Mouse (Mus musculus): Measurements from ENCODE around the gene Timm8a1. TPM values are rescaled to one million over a fixed set of nuclear protein-coding genes. Genes with fewer than 3 reads are reported as not detected.

Gene Timm8a1
- polyA plus RNA-seq (2015; fragmentation: Nextera tagmentation; extraction: Ambion mirVana) = 85.7 and 94.1 TPM in 2 replicates

DNA sequence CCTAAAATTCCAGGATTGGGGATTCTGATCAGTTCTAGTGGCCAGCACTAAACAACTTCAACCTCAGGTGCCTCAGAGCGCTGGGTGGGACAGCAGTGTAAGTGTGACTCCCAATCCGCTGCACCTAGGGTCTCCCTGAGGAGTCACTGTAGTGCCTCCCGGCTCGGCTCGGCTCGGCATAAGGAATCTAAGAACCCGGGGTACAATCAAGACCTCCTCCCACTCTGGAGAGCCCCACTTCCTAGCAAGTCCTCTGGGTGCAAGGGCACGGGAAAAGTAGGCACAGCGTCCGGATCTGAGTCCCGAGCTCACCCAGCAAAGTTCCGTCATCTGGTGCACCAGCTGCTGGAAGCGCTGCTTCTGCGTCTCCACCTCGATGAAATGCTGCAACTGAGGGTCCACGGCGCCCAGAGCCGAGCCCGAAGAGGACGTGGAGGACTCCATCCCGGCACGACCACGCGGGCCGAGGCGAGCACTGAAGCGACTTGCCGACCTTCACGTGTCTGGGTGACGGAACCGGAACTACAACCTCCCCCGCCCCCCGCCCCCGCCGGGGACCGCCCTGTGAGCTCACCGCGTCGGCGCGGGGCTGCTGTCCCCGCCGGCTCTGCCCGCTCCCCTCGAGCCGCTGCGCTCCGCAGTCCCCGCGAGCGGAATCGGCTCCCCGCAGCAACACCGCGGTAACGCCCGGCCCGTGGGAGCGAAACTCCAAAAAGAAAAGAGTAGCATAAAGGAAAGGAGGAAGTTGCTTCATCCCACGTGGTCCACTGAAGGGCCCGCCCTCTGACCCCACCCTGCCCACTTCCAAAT lies at the start of gene Timm8a1:
Gene Timm8a1 (minus strand): TSS at position 721 of the 810 bp plus-strand sequence.
- Histone ChIP-seq H3K4me3 (replicated peaks) (peak within 1 kb of the TSS; percentile 56), H3K4me1 (no peaks in the 10 kb centered on the region), H3K27ac (peak within 1 kb of the TSS; percentile 89), H3K9me3 (replicated peaks) (no peaks in the 10 kb centered on the region), H3K9ac (peak within 1 kb of the TSS; percentile 53), H3K4me2 (peak within 1 kb of the TSS; percentile 58), H3K36me3 (no peaks in the 10 kb centered on the region; the same call in 1 of the 2 replicates), H3K27me3 (no peaks in the 10 kb centered on the region)
- WGBS = 21% methylated on average over 61 of the region's 61 CpGs
- peak; percentile 96 for ATAC-seq (replicated peaks; ENCODE audit: low FRiP score)

DNA sequence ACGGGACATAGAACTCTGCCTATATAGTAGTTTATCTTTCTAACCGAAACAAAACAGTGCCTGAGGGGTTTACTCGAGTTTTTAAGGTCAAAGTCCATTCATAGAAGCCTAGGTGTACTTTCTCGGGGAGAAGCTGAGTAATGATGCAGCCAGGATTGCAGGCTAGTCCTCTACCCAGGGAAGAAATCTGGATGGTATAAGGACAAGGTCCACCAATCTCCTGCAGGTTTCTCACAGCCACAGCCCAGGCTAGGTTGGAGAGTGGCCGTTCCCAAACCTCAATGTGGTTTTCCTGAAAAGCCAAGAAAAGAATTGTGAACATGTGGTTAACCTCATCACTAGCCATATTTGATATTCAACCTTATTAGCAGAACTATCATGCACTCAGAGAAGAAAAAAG lies 48.2 kb upstream of the Timm8a1 start:
- Histone ChIP-seq H3K27ac (no peak overlapping the region), H3K36me3 (peaks cover 22% of the 10 kb centered on the region), H3K4me2 (no peak overlapping the region), H3K4me3 (replicated peaks) (no peak overlapping the region), H3K4me1 (no peaks in the 10 kb centered on the region), H3K27me3 (no peaks in the 10 kb centered on the region; the same call in 1 of the 2 replicates), H3K9me3 (replicated peaks) (no peaks in the 10 kb centered on the region), H3K9ac (no peak overlapping the region)
- 60% methylated on average over 5 of the region's 5 CpGs for WGBS
- ATAC-seq (replicated peaks; ENCODE audit: low FRiP score) = no peak

DNA sequence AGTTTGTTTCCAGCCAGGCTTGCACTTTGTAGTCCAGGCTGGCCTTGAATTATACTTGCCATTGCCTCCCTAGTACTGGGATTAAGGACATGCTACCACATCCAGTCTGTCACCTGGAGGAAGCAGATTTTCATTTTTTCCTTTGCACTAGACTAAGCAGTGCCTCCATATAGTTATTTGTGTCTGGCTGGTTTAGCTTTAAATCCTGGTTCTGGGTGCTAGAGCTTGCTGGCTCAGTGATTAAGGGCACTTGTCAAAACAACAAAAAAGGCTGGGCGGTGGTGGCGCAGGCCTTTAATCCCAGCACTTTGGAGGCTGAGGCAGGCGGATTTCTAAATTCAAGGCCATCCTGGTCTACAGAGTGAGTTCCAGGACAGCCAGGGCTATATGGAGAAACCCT lies 47.3 kb upstream of the Timm8a1 start:
- Histone ChIP-seq H3K4me1 (no peaks in the 10 kb centered on the region), H3K9me3 (replicated peaks) (no peaks in the 10 kb centered on the region), H3K27me3 (peaks cover 5% of the 10 kb centered on the region; the same call in 1 of the 2 replicates), H3K27ac (no peak overlapping the region), H3K9ac (no peak overlapping the region), H3K4me2 (no peak overlapping the region), H3K36me3 (peaks cover 22% of the 10 kb centered on the region), H3K4me3 (replicated peaks) (no peak overlapping the region)
- 87% methylated on average over 3 of the region's 3 CpGs for WGBS
- no peak for ATAC-seq (replicated peaks; ENCODE audit: low FRiP score)

DNA sequence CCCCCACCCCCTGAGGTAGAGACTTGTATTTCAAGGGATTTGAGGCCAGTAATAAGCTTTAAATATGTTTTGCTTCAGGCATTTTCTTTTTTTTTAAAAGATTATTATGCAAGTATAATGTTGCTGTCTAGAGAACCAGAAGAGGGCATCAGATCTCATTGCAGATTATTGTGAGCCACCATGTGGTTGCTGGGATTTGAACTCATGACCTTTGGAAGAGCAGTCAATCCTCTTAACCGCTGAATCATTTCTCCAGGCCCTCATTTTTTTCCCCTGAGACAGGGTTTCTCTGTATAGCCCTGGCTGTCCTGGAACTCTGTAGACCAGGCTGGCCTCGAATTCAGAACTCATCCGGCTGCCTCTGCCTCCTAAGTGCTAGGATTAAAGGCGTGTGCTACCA lies 46.6 kb upstream of the Timm8a1 start:
- 90% methylated on average over 4 of the region's 4 CpGs for WGBS
- Histone ChIP-seq H3K4me2 (no peak overlapping the region), H3K4me3 (replicated peaks) (no peak overlapping the region), H3K9me3 (replicated peaks) (no peaks in the 10 kb centered on the region), H3K27me3 (peaks cover 8% of the 10 kb centered on the region; the same call in 1 of the 2 replicates), H3K27ac (no peak overlapping the region), H3K9ac (no peak overlapping the region), H3K4me1 (no peaks in the 10 kb centered on the region), H3K36me3 (peaks cover 22% of the 10 kb centered on the region)
- no peak for ATAC-seq (replicated peaks; ENCODE audit: low FRiP score)

GRCm38 (mm10) chrX:134586447-134586846 lies 44.8 kb upstream of the Timm8a1 start:
- peaks cover 22% of the 10 kb centered on the region for H3K36me3 ChIP-seq
- no peaks in the 10 kb centered on the region for H3K4me1 ChIP-seq
- peak overlapping the region; percentile 60 for H3K4me2 ChIP-seq
- peak overlapping the region; percentile 62 for H3K9ac ChIP-seq
- ATAC-seq (replicated peaks; ENCODE audit: low FRiP score) = no peak
- peaks cover 8% of the 10 kb centered on the region; the same call in 1 of the 2 replicates for H3K27me3 ChIP-seq
- peak overlapping the region; percentile 54 for H3K4me3 ChIP-seq (replicated peaks)
- 29% methylated on average over 8 of the region's 8 CpGs for WGBS
- no peaks in the 10 kb centered on the region for H3K9me3 ChIP-seq (replicated peaks)
- H3K27ac ChIP-seq = no peak overlapping the region

DNA sequence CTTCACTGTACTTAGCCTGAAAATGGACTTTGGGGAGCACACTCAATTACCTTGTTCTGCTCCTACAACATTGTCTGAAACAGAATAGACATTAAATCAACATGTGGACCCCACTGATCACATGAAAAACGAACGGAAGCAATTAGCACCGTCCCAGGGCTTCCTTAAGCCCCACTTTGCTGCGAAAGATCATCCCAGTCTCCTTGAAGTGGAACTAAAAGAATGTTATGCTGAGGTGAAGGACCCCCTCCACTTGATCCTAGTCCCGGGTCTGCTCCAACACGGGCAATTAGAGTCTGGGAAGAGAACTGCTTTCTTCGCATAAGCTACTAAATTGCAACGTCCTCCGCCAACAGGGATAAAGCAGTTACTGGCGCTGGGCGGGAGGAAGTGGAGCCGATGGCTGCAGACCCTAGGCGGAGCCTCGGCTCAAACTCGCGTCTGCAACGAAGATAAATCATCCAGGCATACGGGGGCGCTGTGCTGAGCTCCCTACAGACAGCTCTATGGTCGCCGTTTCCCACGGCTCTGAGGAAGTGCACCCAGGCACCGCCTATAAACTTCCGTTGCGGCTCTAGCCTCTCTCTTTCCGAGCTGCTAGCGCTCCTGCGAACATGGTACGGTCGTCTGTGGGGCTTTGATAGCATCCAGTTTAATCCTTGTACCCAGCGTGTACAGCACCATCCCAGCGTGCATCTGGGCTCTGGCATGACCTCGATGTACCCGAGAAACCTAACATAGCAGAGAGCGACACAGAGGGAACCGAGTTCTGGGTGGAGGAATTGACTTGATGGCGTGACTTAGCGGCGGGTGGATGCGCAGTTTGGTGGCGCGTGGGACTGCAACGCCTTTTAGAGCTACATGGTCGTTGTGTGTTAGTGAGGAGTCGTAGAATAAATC lies 43.7 kb upstream of the Timm8a1 start, which contains the start of gene Rpl36a:
Gene Rpl36a (plus strand): TSS at position 552 of the 900 bp plus-strand sequence.
- Histone ChIP-seq H3K4me3 (replicated peaks) (peak within 1 kb of the TSS; percentile 54), H3K9ac (peak within 1 kb of the TSS; percentile 62), H3K27ac (peak within 1 kb of the TSS; percentile 91), H3K36me3 (peaks cover 22% of the 10 kb centered on the region), H3K4me2 (peak within 1 kb of the TSS; percentile 60), H3K27me3 (peaks cover 8% of the 10 kb centered on the region; the same call in 1 of the 2 replicates), H3K4me1 (no peaks in the 10 kb centered on the region), H3K9me3 (replicated peaks) (no peaks in the 10 kb centered on the region)
- ATAC-seq (replicated peaks; ENCODE audit: low FRiP score) = peak; percentile 98
- WGBS = 21% methylated on average over 45 of the region's 45 CpGs

- Histone ChIP-seq H3K9ac (no peak within 1 kb of the TSS), H3K36me3 (peaks cover 8% of the 10 kb centered on the region; the same call in 1 of the 2 replicates), H3K27me3 (peaks cover 10% of the 10 kb centered on the region; the same call in 1 of the 2 replicates), H3K4me1 (no peaks in the 10 kb centered on the region), H3K4me2 (no peak within 1 kb of the TSS), H3K4me3 (replicated peaks) (no peak within 1 kb of the TSS), H3K9me3 (replicated peaks) (no peaks in the 10 kb centered on the region), H3K27ac (no peak within 1 kb of the TSS)
- no peak for ATAC-seq (replicated peaks; ENCODE audit: low FRiP score)
- WGBS = 79% methylated on average over 11 of the region's 11 CpGs
Measured at GRCm38 (mm10) chrX:134582888-134583669, 41.4 kb upstream of the Timm8a1 start, which contains the start of gene Btk. Gene Btk, minus strand, starts transcription at chrX:134583570.

DNA sequence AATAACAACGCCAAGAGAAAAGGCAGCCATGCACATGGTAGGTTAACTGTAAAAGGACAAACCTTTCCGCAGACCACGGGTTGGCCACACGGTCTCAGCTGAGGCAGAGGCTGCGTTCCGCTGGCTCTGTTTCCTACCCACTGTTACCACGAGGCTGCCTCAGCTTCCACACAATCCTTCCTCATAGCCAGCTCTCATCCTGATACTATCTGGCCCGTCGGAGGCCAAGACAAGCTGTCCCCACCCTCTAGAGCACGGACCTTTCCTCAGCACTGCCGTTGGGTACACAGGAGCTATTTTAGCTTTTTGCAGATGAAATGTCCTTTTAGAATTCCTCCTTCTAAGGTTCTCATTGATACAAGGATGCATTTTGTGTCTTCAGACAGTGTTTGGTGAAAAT lies 40.6 kb upstream of the Timm8a1 start:
- Histone ChIP-seq H3K4me3 (replicated peaks) (no peak overlapping the region), H3K36me3 (peaks cover 2% of the 10 kb centered on the region; the same call in 1 of the 2 replicates), H3K9me3 (replicated peaks) (no peaks in the 10 kb centered on the region), H3K9ac (no peak overlapping the region), H3K27ac (no peak overlapping the region), H3K4me2 (no peak overlapping the region), H3K4me1 (no peaks in the 10 kb centered on the region), H3K27me3 (peaks cover 12% of the 10 kb centered on the region; the same call in 1 of the 2 replicates)
- WGBS = 83% methylated on average over 11 of the region's 11 CpGs
- ATAC-seq (replicated peaks; ENCODE audit: low FRiP score) = no peak

- no peak overlapping the region for H3K27ac ChIP-seq
- no peaks in the 10 kb centered on the region for H3K4me1 ChIP-seq
- peaks cover 12% of the 10 kb centered on the region; the same call in 1 of the 2 replicates for H3K27me3 ChIP-seq
- H3K9ac ChIP-seq = no peak overlapping the region
- no peak overlapping the region for H3K4me3 ChIP-seq (replicated peaks)
- H3K9me3 ChIP-seq (replicated peaks) = no peaks in the 10 kb centered on the region
- H3K36me3 ChIP-seq = no peaks in the 10 kb centered on the region
- ATAC-seq (replicated peaks; ENCODE audit: low FRiP score) = no peak
- H3K4me2 ChIP-seq = no peak overlapping the region
- whole genome bisulfite sequencing = 87% methylated on average over 14 of the region's 14 CpGs
Measured at GRCm38 (mm10) chrX:134580528-134581305, 39.1 kb upstream of the Timm8a1 start.

DNA sequence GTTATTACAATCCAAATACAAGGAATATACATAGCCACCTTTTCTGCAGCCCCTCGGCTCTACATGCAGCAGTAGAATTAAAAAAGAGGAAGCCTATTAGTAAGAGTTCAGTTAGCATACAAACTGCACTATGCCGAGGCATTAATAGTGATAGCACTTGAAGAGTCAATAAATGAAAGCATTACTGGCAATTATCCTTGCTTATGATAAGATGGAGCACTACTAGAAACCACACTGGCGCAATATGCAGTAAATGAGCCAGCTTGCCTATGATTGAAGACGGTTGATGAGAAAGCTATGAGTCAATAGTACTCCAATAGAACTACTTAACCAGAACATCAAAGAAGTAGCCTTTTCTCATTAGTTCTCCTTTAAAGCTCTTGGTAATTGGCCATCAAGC lies 36.2 kb upstream of the Timm8a1 start:
- H3K4me2 ChIP-seq = no peak overlapping the region
- 83% methylated on average over 4 of the region's 4 CpGs for WGBS
- no peaks in the 10 kb centered on the region for H3K9me3 ChIP-seq (replicated peaks)
- no peak overlapping the region for H3K27ac ChIP-seq
- H3K4me1 ChIP-seq = no peaks in the 10 kb centered on the region
- H3K27me3 ChIP-seq = peaks cover 8% of the 10 kb centered on the region; the same call in 1 of the 2 replicates
- no peak overlapping the region for H3K4me3 ChIP-seq (replicated peaks)
- ATAC-seq (replicated peaks; ENCODE audit: low FRiP score) = no peak
- no peak overlapping the region for H3K9ac ChIP-seq
- no peaks in the 10 kb centered on the region for H3K36me3 ChIP-seq

Data from kidney, embryonic 15.5 days (tissue).